Mouse (Mus musculus) lung, adult 2 months (tissue): ENCODE measurements around the gene A930018P22Rik. TPM values are rescaled to one million over a fixed set of nuclear protein-coding genes. Genes with fewer than 3 reads are reported as not detected.

Experiments
- DNase-seq: peaks from one replicate; pipeline ENCODE4 v3.0.0; 2022
- H3K4me1 ChIP-seq: fragments of 200-500 bp; 2 replicates; pipeline ENCODE4 v1.6.1; 2011; ENCODE audit warnings: low read length; ENCODE audit not compliant: control insufficient read depth, insufficient read depth
- H3K4me3 ChIP-seq: fragments of 200-500 bp; replicated peaks from 2 replicates; pipeline ENCODE3; 2011; ENCODE audit warnings: low read depth, mild to moderate bottlenecking, control low read depth, low read length; ENCODE audit errors: extremely low read depth
- CTCF ChIP-seq: fragments of 200-500 bp; IDR thresholded peaks from 2 replicates; pipeline ENCODE4 v1.5.1; 2011; ENCODE audit warnings: mild to moderate bottlenecking, low read length, control low read depth; ENCODE audit not compliant: insufficient read depth
- POLR2A ChIP-seq: fragments of 200-500 bp; IDR thresholded peaks from 2 replicates; pipeline ENCODE4 v1.6.1; 2011; ENCODE audit warnings: low read depth, mild to moderate bottlenecking, control low read depth, low read length, borderline replicate concordance; ENCODE audit errors: extremely low read depth
- WGBS: fragments of 180-500 bp; shearing (Covaris S2); methylation state at CpG from one replicate; pipeline ENCODE4 v1.1.7; 2018; 5-methylcytosine and 5-hydroxymethylcytosine counted together
- polyA plus RNA-seq: library from polyadenylated mRNA; depleted of rRNA; stranded (reverse); fragments of >200 nt; gene quantifications from 2 replicates; pipeline ENCODE4 v1.2.3, GENCODE M21; 2012

A930018P22Rik gene
- polyA plus RNA-seq, 1 experiment: 0.26 TPM

DNA sequence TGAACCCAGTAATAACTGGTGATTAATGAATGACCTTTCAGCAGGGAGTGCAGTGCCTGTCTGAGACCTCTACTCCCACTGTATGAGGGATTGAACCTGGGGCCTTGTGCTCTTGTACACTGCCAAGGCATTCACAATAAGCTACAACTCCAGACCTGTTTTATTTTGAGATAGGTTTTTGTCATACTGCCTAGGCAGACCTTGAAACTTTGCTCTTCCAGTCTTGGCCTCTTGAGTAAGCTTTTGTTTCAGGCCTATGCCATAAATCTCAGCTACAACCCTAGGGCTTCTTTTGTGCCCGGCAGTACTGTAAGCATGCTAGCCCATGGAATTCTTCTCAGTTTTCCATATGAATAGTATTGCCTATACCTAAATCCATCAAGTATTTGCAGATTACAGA, 3.5 kb upstream of the A930018P22Rik start:
- TF ChIP-seq POLR2A (no peak), CTCF (no peak)
- Histone ChIP-seq H3K4me3 (no peak overlapping the region), H3K4me1 (peaks cover 4% of the 10 kb centered on the region; the same call in 1 of the 2 replicates)
- 81% methylated on average over 1 of the region's 1 CpGs for WGBS
- no peak for DNase-seq

DNA sequence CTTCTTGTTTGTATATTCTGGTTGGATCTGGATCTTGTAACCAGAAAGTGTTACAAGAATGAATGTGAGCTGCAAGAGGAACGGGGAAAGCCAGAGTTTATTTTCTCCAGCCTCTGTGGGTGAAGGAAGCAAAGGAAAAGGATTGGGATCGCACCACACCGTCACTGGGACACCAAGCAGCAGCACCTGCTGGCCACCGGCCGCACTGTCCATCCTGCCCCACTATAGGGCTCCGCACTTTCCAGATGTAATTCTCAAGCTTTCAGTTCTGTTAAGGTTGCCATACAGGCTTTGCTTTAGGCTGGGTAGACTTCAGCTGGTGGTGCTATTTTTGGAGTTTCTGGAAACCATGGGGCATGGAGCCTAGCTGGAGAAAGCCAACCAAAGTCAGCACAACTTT, 2.3 kb upstream of the A930018P22Rik start:
- TF ChIP-seq CTCF: no peak
- TF ChIP-seq POLR2A: no peak
- no peak for DNase-seq
- H3K4me1 ChIP-seq: peaks cover 4% of the 10 kb centered on the region; the same call in 1 of the 2 replicates
- no peak overlapping the region for H3K4me3 ChIP-seq
- WGBS: 52% methylated on average over 6 of the region's 6 CpGs

DNA sequence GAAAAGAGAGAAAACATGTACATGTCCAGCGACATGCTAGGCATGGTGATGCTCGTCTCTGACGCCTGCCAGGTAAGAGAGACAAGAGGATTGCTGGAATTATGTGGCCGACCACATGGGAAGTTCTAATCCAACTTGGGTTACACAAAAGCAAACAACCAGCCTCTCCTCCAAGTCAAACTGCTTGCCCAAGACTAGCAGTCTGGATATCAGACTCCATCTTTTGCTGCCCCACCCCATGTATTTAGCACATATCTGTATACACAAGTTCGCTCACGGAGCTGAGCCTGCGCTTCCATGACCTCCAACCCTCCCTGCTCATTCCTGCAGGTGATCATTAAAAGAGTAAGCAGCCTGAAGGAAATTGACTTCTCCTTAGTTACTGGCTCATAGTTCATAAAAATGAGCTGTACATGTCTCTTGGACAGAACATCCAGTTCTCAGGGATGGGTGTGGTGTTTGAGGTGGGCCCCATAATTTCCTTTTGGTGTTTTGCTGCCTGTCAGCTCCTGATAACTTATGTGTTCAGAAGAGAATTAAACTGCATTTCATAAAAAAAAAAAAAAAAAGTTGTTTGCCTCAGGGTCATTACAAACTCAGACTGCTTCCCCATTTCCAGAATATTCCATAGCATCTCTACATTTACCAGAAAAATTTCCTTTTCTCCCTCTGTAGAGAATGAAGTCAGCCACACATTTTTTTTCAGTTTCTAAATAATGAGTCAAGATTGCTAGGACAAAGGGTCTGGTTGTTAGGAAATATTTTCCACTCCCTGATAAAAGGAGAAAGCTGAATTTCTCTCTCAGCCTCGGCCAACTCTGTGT, 676 bp upstream of the A930018P22Rik start:
- no peak for DNase-seq
- 70% methylated on average over 8 of the region's 8 CpGs for WGBS

DNA sequence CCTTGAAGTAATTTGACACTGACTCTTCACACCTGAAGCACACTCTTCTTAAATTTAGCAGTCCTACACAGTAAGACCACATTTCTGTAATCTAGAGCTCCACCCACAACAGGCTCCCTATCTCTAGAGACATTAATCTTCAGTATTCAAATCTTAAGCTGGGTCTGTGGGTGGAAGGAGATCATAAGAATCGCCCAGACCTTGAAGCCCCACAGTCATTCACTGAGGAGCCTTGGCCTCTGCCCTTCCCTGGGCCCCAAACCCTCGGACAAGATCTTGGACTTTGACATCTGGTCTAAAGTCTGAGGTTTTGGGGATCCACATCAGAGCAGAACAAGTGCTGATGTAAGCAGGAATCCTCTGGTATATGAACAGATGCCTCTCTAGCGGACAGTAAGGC, 971 bp downstream of the A930018P22Rik start:
- WGBS: 61% methylated on average over 3 of the region's 3 CpGs
- no peak for DNase-seq
- Histone ChIP-seq H3K4me3 (no peak overlapping the region), H3K4me1 (peaks cover 4% of the 10 kb centered on the region; the same call in 1 of the 2 replicates)
- TF ChIP-seq POLR2A (no peak), CTCF (no peak)

More for the DNA sequence above, 676 bp upstream of the A930018P22Rik start:
- TF ChIP-seq POLR2A (no peak), CTCF (no peak)
- Histone ChIP-seq H3K4me1 (peaks cover 4% of the 10 kb centered on the region; the same call in 1 of the 2 replicates), H3K4me3 (peak overlapping the region; percentile 68)

DNA sequence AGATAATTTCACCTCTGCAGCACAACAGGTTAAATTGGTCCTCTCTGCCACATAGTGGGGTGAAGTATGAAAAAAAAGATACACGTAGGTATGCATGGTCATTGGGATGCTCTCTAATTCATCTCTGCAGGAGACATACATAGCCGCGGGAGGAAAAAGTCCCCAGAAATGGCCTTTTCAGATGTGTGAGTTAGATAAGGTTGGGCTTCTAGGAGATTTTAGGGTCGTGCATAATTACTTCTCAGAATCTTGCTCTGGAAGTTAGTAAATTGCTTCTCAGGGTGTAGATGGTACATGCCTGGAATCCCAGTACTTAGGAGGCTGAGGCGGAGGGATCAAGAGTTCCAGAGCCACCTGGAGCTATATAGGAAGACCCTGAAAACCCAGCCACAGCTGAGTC, 1.5 kb downstream of the A930018P22Rik start:
- DNase-seq: no peak
- Histone ChIP-seq H3K4me1 (peaks cover 4% of the 10 kb centered on the region; the same call in 1 of the 2 replicates), H3K4me3 (no peak overlapping the region)
- 79% methylated on average over 5 of the region's 5 CpGs for WGBS
- TF ChIP-seq CTCF (no peak), POLR2A (no peak)

DNA sequence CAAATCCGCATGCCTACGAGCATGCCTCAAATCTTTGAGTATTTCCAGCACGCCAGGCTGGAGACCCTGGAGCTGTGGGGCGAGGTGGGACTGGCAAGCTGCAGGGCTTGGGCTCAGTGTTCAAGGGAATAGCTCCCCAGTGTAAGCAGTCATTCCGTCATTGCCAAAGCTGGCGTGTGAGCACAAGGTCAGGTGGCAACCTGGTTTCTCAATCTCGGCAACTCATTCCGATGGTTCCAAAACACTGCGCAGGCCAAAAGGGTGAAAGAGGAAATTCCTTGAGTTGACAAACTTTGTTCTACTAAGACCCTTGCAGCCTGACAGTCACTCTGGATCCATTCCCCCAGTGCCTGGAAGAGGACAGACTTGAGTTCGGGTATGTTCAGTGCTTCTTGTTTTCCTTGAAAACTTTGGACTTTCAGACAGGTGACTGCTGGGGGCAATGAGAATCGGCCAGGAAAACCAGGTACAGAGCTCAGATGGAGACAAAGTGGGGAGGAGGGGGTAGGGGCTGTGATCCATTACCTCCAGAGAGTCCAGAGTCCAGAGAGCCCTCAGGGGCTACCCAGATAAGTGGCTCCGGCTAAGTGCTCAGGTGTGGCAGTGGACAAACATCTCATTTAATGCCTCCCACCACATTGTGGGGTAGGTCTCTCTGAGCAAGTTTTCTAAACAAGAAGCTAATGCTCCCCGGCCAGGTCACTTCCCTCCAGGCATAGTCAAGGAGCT, 6.4 kb downstream of the A930018P22Rik start:
- no peaks in the 10 kb centered on the region for H3K4me1 ChIP-seq
- 74% methylated on average over 13 of the region's 13 CpGs for WGBS
- TF ChIP-seq CTCF (no peak), POLR2A (no peak)
- DNase-seq: peak; percentile 21
- no peak overlapping the region for H3K4me3 ChIP-seq

DNA sequence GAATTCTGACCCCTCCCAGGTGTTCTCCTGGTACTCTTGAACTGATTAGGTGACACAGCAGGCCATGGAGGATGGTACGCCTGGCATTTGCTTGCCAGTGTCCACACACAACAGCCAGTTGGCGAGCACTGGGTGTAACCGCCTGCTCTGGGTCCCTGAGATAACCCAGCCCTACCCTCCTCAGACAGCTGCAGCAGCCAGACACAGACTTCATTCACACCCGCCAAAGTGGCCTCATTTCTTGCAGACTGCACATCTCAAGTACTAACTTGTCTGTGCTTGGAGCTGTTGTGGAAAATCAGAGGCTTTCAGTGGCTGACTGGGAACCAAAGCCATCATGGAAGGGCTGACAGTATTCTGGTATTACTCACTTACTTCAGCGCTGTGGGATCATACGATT, 7.6 kb downstream of the A930018P22Rik start:
- DNase-seq: no peak
- WGBS: 55% methylated on average over 6 of the region's 6 CpGs
- no peak for TF ChIP-seq POLR2A
- TF ChIP-seq CTCF: no peak
- H3K4me1 ChIP-seq: no peaks in the 10 kb centered on the region
- H3K4me3 ChIP-seq: no peak overlapping the region

DNA sequence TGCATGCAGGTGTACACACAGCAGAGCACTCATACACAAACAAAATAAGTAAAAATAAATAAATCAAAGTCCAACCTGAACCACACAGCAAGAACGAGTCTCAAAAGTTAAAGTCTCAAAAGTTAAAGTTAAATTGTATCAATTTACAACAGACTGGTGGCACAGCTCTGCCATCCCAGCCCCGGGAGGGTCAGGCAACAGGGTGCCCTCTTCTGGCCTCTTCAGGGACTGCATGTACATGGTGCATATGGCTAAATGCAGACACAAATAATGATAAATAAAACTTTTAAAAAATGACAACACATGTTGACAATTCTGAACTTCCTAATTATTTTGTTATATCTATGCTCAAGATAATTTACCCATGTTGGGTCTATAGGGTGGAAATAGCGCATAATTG, 8.4 kb downstream of the A930018P22Rik start:
- WGBS: 65% methylated on average over 3 of the region's 3 CpGs
- DNase-seq: no peak
- Histone ChIP-seq H3K4me3 (no peak overlapping the region), H3K4me1 (no peaks in the 10 kb centered on the region)
- no peak for TF ChIP-seq POLR2A
- TF ChIP-seq CTCF: peak; percentile 44

DNA sequence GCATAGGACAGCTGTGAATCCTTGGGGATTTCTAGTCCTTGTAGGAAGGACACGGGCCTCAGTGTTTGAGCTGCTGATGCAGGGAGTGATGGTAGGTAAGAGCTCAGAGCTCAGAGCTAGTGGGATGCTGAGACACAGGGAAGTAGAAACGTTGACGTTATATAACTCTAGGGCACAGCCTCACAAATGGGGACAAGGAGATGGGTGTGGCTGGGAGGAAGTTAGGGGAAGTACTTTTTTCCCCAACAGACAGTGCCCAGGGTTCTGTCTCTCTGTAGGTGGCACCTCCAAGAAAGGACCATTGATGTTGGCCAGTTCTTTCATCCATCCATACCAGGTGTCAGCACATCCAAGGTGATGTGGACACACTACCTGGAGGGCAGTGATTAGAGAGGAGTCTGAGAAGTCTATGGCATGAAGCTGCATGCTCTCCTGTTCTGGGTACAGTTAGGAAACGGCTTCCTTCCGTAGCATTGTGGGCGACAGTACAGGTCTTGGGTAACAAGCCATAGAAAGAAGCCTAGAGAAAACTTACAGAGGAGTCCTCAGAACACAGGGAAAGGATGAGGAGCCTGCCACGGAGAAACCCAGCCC, 9.8 kb downstream of the A930018P22Rik start:
- Histone ChIP-seq H3K4me3 (no peak overlapping the region), H3K4me1 (no peaks in the 10 kb centered on the region)
- no peak for TF ChIP-seq POLR2A
- no peak for TF ChIP-seq CTCF
- WGBS: 70% methylated on average over 7 of the region's 7 CpGs
- no peak for DNase-seq

DNA sequence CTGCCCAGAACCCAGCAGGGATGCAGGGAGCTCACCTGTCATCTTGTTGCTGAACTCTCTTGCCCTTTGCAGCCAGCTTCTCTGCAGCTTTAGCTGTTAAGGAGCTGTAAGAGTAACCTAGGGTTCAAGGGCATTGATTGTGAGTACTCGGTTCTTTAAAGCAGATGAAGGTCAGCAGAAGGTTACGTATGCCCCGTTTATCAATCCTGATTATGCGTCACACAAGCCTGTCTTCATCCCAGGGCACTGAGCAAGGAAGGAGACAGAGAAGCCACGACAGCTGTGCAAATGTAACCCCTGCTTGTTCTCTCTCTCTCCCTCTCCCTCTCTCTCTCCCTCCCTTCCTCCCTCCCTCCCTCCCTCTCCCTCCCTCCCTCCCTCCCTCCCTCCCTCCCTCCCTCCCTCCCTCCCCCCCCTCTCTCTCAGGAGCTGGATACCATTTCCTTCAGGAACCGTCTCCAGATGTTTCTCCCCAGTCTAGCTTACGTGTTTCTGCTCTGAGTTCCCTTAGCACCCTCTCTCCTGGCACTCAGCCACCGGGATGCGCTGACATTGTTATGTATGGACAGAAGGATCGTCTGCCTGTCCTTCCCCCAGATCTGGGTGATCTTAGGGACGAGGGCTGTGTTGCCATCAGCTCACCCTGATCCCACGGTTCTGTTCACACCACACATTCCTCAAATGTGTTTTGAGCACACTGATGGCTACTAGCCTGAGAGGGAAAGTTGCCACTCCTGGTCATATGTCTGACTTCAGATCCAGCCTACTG, 10.7 kb downstream of the A930018P22Rik start:
- Histone ChIP-seq H3K4me1 (no peaks in the 10 kb centered on the region), H3K4me3 (no peak overlapping the region)
- DNase-seq: no peak
- TF ChIP-seq CTCF (no peak), POLR2A (no peak)
- 19% methylated on average over 12 of the region's 12 CpGs for WGBS
